Mouse (Mus musculus) intestine, embryonic 14.5 days (tissue): Measurements from ENCODE around the gene Pdia2. TPM values are rescaled to one million over a fixed set of nuclear protein-coding genes. Genes with fewer than 3 reads are reported as not detected.

Experiments used
- ATAC-seq: fragments of 200-750 bp; cut with Nextera tagmentation; replicated peaks from 2 replicates; pipeline ENCODE4 v1.8.0; 2017; ENCODE audit warnings: low read depth, moderate number of reproducible peaks, moderate TSS enrichment, moderate library complexity; ENCODE audit not compliant: low FRiP score, low TSS enrichment
- DNase-seq: peaks from one replicate; pipeline ENCODE4 v3.0.0-alpha.2; 2018; ENCODE audit warnings: low spot score
- H3K27ac ChIP-seq: fragments of 300-500 bp; sonication (generic); 2 replicates; pipeline ENCODE4 v1.5.1; 2014; ENCODE audit warnings: low read depth, mild to moderate bottlenecking, control low read depth
- H3K27me3 ChIP-seq: fragments of 300-500 bp; sonication (generic); replicated peaks from 2 replicates; pipeline ENCODE4 v1.6.1; 2014; ENCODE audit warnings: low read length, control low read depth; ENCODE audit not compliant: control insufficient read depth, insufficient read depth
- H3K36me3 ChIP-seq: fragments of 300-500 bp; sonication (generic); 2 replicates; pipeline ENCODE4 v1.6.1; 2014; ENCODE audit warnings: low read length, control low read depth; ENCODE audit not compliant: control insufficient read depth, insufficient read depth
- H3K4me1 ChIP-seq: fragments of 300-500 bp; sonication (generic); replicated peaks from 2 replicates; pipeline ENCODE4 v1.6.1; 2014; ENCODE audit warnings: low read length, control low read depth, mixed read lengths; ENCODE audit not compliant: control insufficient read depth, insufficient read depth
- H3K4me2 ChIP-seq: fragments of 300-500 bp; sonication (generic); 2 replicates; pipeline ENCODE4 v1.6.1; 2014; ENCODE audit warnings: low read length
- H3K4me3 ChIP-seq: fragments of 300-500 bp; sonication (generic); 2 replicates; pipeline ENCODE4 v1.5.1; 2014; ENCODE audit warnings: low read depth, low read length, control low read depth, mixed read lengths
- H3K9ac ChIP-seq: fragments of 300-500 bp; sonication (generic); 2 replicates; pipeline ENCODE4 v1.6.1; 2014; ENCODE audit warnings: mild to moderate bottlenecking, low read length
- H3K9me3 ChIP-seq: fragments of 300-500 bp; sonication (generic); 2 replicates; pipeline ENCODE4 v1.6.1; 2016; ENCODE audit warnings: low read length, control low read depth; ENCODE audit not compliant: control insufficient read depth
- WGBS: fragments of 180-500 bp; shearing (Covaris S2); extraction: QIAGEN DNeasy Blood & Tissue Kit; methylation state at CpG from one replicate; pipeline ENCODE4 v1.1.7; 2014; 5-methylcytosine and 5-hydroxymethylcytosine counted together
- polyA plus RNA-seq: library from polyadenylated mRNA; unstranded; fragments of >200 nt; fragmentation: Nextera tagmentation; extraction: Ambion mirVana; gene quantifications from 2 replicates; pipeline ENCODE4 v1.2.1, GENCODE M21; 2014

Pdia2 gene
- polyA plus RNA-seq, 1 experiment from 2014 or later, result 3.7 TPM

DNA sequence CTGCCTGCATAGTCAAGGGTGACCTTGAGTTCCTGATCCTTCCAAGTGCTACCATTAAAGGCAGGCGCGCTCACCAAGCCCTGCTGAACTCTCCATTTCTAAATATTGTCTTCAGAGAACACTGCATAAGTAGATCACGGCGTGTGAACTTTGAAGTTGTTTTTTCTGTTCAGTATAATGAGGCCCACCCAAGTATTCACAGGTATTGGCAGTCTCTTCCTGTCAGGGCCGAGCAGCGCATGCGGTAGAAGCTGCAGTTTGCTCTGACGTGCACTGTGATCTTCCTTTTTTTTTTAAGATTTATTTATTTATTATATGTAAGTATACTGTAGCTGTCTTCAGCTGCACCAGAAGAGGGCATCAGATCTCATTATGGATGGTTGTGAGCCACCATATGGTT lies 35.5 kb upstream of the Pdia2 start:
- ATAC-seq, result no peak
- H3K27ac ChIP-seq, result no peak overlapping the region
- H3K9ac ChIP-seq, result no peak overlapping the region
- no peak overlapping the region for H3K4me3 ChIP-seq
- 81% methylated on average over 8 of the region's 8 CpGs for WGBS
- no peaks in the 10 kb centered on the region for H3K9me3 ChIP-seq
- H3K4me2 ChIP-seq, result no peak overlapping the region
- no peaks in the 10 kb centered on the region for H3K36me3 ChIP-seq
- no peaks in the 10 kb centered on the region for H3K27me3 ChIP-seq
- peaks cover 6% of the 10 kb centered on the region; the same call in 1 of the 2 replicates for H3K4me1 ChIP-seq
- DNase-seq, result no peak

DNA sequence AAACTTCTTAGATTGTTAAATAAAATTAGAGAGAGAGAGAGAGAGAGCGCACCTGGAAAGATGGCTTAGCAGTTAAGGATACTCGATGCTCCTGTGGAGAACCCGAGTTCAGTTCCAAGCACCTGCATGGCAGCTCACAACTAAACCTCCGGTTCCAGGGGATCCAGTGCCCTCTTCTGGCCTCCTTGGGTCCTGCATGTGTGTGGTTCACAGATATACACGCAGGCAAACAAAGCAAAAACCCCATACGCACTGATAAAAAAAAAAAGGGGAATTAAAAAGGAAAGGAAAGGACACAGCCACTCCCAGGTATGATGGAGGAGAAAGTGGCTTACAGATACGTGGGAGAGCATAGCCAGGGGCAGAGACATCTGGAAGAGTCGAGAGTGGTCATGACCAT lies 34.0 kb upstream of the Pdia2 start:
- WGBS, result 79% methylated on average over 8 of the region's 8 CpGs
- no peak overlapping the region for H3K4me2 ChIP-seq
- H3K36me3 ChIP-seq, result no peaks in the 10 kb centered on the region
- no peak overlapping the region for H3K4me3 ChIP-seq
- no peak overlapping the region for H3K9ac ChIP-seq
- ATAC-seq, result no peak
- no peak overlapping the region for H3K27ac ChIP-seq
- no peaks in the 10 kb centered on the region for H3K27me3 ChIP-seq
- no peak for DNase-seq
- H3K9me3 ChIP-seq, result no peaks in the 10 kb centered on the region
- 0 out of 2 replicates have a peak, but pooled peaks cover 6% of the 10 kb centered on the region for H3K4me1 ChIP-seq

DNA sequence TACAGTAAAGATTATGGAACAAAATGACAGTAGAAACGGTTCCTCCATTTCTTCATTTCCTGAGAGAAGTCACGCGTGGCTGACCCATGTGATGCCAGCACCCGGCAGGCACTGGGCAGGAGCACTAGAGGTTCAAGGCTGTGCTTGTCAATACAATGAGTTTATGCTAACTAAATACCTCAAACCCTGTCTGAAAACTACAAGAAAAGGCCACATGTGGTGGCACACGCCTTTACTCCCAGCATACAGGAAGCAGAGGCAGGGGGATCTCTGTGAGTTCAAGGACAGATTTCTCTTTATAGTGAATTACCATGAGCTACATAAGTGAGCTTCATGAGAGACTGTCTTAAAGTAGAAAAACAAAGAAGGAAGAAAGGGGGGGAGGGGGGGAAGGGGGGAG lies 32.3 kb upstream of the Pdia2 start:
- Histone ChIP-seq H3K9ac (no peak overlapping the region), H3K9me3 (no peaks in the 10 kb centered on the region), H3K4me2 (no peak overlapping the region), H3K27ac (no peak overlapping the region), H3K27me3 (no peaks in the 10 kb centered on the region), H3K4me3 (no peak overlapping the region), H3K4me1 (no peaks in the 10 kb centered on the region), H3K36me3 (no peaks in the 10 kb centered on the region)
- DNase-seq, result no peak
- no peak for ATAC-seq
- WGBS, result 90% methylated on average over 5 of the region's 5 CpGs

DNA sequence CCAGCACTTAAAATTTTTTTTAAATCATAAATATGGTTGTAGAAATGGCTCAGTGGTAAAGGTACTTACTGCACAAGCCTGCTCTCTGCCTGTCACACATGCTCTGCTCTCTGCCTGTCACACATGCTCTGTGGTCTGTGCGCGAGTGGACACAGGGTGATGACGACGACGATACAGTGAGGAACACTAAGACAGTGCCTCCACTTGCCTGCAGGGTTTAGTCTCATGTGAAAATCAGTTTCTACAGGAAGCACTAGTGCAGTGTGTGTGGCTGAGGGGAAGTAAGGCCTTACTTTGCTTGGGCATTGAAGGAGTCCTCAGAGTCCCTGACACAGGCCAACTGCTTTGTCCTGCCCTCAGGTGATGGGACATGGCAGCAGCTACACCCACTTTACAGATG lies 30.9 kb upstream of the Pdia2 start:
- no peak overlapping the region for H3K9ac ChIP-seq
- no peaks in the 10 kb centered on the region for H3K27me3 ChIP-seq
- 93% methylated on average over 5 of the region's 5 CpGs for WGBS
- ATAC-seq (no peak), DNase-seq (no peak)
- H3K4me3 ChIP-seq, result no peak overlapping the region
- H3K4me1 ChIP-seq, result no peaks in the 10 kb centered on the region
- H3K36me3 ChIP-seq, result no peaks in the 10 kb centered on the region
- H3K27ac ChIP-seq, result no peak overlapping the region
- no peaks in the 10 kb centered on the region for H3K9me3 ChIP-seq
- no peak overlapping the region for H3K4me2 ChIP-seq

DNA sequence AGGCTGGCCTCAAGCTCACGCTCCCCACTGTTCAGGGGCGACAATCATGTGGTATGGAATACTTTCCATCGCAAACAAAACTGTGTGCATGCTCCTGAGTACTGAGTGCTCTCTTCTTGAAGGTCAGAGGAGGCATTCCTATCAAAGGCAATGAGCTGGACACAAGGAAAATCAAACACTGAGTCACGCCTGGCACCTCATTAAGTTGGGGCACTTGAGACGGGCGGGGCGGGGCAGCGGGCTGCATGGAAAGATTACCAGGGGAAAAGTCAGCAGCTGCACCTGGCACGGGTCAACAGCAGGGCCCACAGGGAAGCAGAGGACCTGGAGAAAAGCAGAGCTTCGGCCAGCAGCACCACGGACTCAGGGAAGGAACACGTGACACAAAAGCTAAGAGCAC lies 26.3 kb upstream of the Pdia2 start:
- no peak for DNase-seq
- whole genome bisulfite sequencing, result 75% methylated on average over 12 of the region's 12 CpGs
- ATAC-seq, result no peak

DNA sequence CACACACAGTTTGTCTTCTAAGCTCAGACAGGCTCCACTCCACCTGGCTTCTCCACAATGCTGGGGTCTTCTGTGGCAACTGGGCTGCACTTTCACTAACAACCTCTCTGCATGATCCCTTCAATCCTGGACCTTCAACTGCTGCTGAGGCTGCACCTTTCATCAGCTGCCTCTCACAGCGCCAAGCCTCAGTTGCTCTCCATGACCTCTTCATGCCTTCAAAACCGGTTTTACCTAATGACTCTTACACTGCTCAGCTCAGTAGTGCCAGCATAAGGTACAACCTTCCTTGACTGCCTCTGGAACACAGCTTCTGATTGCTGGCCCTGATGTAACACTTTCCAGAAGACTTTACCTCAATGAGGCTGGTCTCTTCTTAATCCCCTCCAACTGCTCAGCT lies 22.6 kb upstream of the Pdia2 start:
- no peak overlapping the region for H3K27ac ChIP-seq
- H3K27me3 ChIP-seq, result no peaks in the 10 kb centered on the region
- WGBS, result 73% methylated on average over 2 of the region's 2 CpGs
- DNase-seq (no peak), ATAC-seq (no peak)
- H3K4me3 ChIP-seq, result no peak overlapping the region
- no peak overlapping the region for H3K9ac ChIP-seq
- H3K4me1 ChIP-seq, result no peaks in the 10 kb centered on the region
- 0 out of 2 replicates have a peak, but pooled peaks cover 4% of the 10 kb centered on the region for H3K36me3 ChIP-seq
- H3K9me3 ChIP-seq, result no peaks in the 10 kb centered on the region
- H3K4me2 ChIP-seq, result no peak overlapping the region

More for the DNA sequence above, 26.3 kb upstream of the Pdia2 start:
- no peak overlapping the region for H3K4me3 ChIP-seq
- H3K27ac ChIP-seq, result no peak overlapping the region
- no peaks in the 10 kb centered on the region for H3K9me3 ChIP-seq
- no peaks in the 10 kb centered on the region for H3K36me3 ChIP-seq
- H3K4me1 ChIP-seq, result no peaks in the 10 kb centered on the region
- no peak overlapping the region for H3K9ac ChIP-seq
- H3K27me3 ChIP-seq, result no peaks in the 10 kb centered on the region
- H3K4me2 ChIP-seq, result no peak overlapping the region

DNA sequence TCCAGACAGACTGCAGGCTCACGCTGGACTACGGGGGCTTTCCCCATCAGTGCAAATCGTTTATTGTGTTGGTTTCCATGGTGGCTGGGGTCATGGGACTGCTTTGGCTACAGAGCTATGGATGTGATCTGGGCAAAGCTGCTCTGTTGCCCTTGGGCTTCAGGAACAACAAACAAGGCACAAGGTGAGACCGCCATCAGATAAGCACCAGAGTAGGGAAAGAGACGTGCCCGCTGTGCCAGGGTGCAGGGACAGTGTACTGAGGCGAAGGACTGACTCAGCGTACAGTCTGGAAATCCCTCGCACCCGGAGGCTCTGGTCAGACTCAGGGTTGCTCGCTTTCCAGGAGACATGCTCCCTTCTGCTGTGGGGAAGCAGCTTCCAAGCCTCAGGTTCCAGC lies 13.8 kb upstream of the Pdia2 start:
- Histone ChIP-seq H3K36me3 (peaks cover 8% of the 10 kb centered on the region; the same call in 1 of the 2 replicates), H3K4me1 (no peaks in the 10 kb centered on the region), H3K4me3 (no peak overlapping the region), H3K4me2 (no peak overlapping the region), H3K9me3 (no peaks in the 10 kb centered on the region), H3K27me3 (no peaks in the 10 kb centered on the region), H3K27ac (no peak overlapping the region), H3K9ac (no peak overlapping the region)
- WGBS, result 83% methylated on average over 11 of the region's 11 CpGs
- no peak for ATAC-seq
- DNase-seq, result no peak

DNA sequence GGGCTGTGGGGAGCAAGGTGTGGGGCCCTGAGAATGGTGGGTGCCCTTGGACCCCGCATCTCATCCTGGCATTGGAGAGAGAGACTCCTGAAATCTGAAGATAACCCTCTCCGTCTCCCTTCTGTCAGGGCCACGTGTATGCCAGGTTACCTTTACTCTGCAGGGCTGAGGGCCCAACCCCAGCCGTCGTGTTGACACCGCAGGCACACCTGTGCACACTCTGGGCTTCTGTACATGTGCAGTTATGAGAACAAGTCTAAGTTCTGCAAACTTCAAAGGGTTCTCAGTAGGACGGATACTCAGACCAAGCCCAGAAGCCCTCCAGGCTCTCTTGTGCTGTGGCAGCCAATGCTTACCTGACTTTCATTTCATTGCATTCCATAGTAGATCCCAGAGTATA lies 13.4 kb upstream of the Pdia2 start:
- H3K36me3 ChIP-seq, result peaks cover 8% of the 10 kb centered on the region; the same call in 1 of the 2 replicates
- H3K4me3 ChIP-seq, result no peak overlapping the region
- no peaks in the 10 kb centered on the region for H3K9me3 ChIP-seq
- no peaks in the 10 kb centered on the region for H3K27me3 ChIP-seq
- no peak for DNase-seq
- WGBS, result 88% methylated on average over 7 of the region's 7 CpGs
- H3K27ac ChIP-seq, result no peak overlapping the region
- H3K4me2 ChIP-seq, result no peak overlapping the region
- no peak overlapping the region for H3K9ac ChIP-seq
- no peaks in the 10 kb centered on the region for H3K4me1 ChIP-seq
- no peak for ATAC-seq

DNA sequence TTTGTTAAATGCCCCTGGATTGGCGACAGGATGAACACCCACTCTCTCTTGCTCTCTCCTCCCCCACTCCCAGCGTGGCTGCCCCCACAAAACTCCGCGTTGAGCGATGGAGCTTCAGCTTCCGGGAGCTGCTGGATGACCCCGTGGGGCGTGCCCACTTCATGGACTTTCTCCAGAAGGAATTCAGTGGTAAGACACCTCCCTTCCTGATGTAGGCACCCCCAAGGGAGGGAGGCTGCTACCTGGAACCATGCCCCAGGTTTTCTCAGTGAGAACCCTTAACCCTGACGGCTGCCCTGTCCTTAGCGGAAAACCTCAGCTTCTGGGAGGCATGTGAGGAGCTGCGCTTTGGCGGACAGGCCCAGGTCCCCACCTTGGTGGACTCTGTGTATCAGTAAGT lies 8.8 kb upstream of the Pdia2 start, which contains the start of gene Arhgdig:
Gene Arhgdig, minus strand, starts transcription at position 101 of the 400 bp plus-strand sequence.
- Histone ChIP-seq H3K4me3 (no peak within 1 kb of the TSS), H3K4me1 (no peaks in the 10 kb centered on the region), H3K27ac (no peak within 1 kb of the TSS), H3K9me3 (no peaks in the 10 kb centered on the region), H3K4me2 (no peak within 1 kb of the TSS), H3K9ac (no peak within 1 kb of the TSS), H3K27me3 (peaks cover 19% of the 10 kb centered on the region), H3K36me3 (no peaks in the 10 kb centered on the region)
- no peak for DNase-seq
- ATAC-seq, result no peak
- WGBS, result 87% methylated on average over 12 of the region's 12 CpGs
